Mouse (Mus musculus) erythroblast, embryonic 14.5 days (primary cell): ENCODE data around the gene Klhl10. TPM values are rescaled to one million over a fixed set of nuclear protein-coding genes. Genes with fewer than 3 reads are reported as not detected.

Source experiments
- H3K27me3 ChIP-seq: 2 replicates; pipeline ENCODE4 v1.6.1; 2012; ENCODE audit warnings: inconsistent platforms; ENCODE audit not compliant: control insufficient read depth
- H3K36me3 ChIP-seq: 2 replicates; pipeline ENCODE4 v1.6.1; 2012; ENCODE audit warnings: mild to moderate bottlenecking, inconsistent platforms; ENCODE audit not compliant: control insufficient read depth
- H3K4me1 ChIP-seq: 2 replicates; pipeline ENCODE4 v1.6.1; 2012; ENCODE audit warnings: inconsistent platforms; ENCODE audit not compliant: control insufficient read depth
- H3K4me3 ChIP-seq: replicated peaks from 2 replicates; pipeline ENCODE3; 2012; ENCODE audit warnings: moderate library complexity, mild to moderate bottlenecking, inconsistent platforms
- H3K9me3 ChIP-seq: 2 replicates; pipeline ENCODE4 v1.6.1; 2012; ENCODE audit warnings: low read length, inconsistent platforms, mixed read lengths; ENCODE audit not compliant: control insufficient read depth
- GATA1 ChIP-seq: IDR thresholded peaks from 2 replicates; pipeline ENCODE4 v1.6.1; 2012; ENCODE audit warnings: low read length, inconsistent platforms, mixed read lengths
- TAL1 ChIP-seq: IDR thresholded peaks from 3 replicates; pipeline ENCODE4 v1.6.1; 2012; ENCODE audit warnings: low read length, inconsistent platforms, mixed read lengths
- polyA plus RNA-seq: library from polyadenylated mRNA; stranded (reverse); fragments of >175 nt; gene quantifications from 2 replicates; pipeline ENCODE4 v1.2.3, GENCODE M21; 2012

The Klhl10 gene
- polyA plus RNA-seq, 1 experiment, result not detected

GRCm38 (mm10) chr11:100437901-100438300 is 3.8 kb upstream of the Klhl10 start:
- no peaks in the 10 kb centered on the region for H3K9me3 ChIP-seq
- H3K4me3 ChIP-seq, result no peak overlapping the region
- TF ChIP-seq GATA1, result no peak
- peaks cover 7% of the 10 kb centered on the region; the same call in 1 of the 2 replicates for H3K36me3 ChIP-seq
- no peaks in the 10 kb centered on the region for H3K27me3 ChIP-seq
- peaks cover 23% of the 10 kb centered on the region for H3K4me1 ChIP-seq

- TF ChIP-seq TAL1, result no peak
- TF ChIP-seq GATA1, result no peak
- peak overlapping the region; percentile 76 for H3K4me3 ChIP-seq
- H3K4me1 ChIP-seq, result peaks cover 23% of the 10 kb centered on the region
- no peaks in the 10 kb centered on the region for H3K9me3 ChIP-seq
- H3K36me3 ChIP-seq, result peaks cover 6% of the 10 kb centered on the region; the same call in 1 of the 2 replicates
- no peaks in the 10 kb centered on the region for H3K27me3 ChIP-seq
Measured at GRCm38 (mm10) chr11:100440691-100441522, 810 bp upstream of the Klhl10 start.

GRCm38 (mm10) chr11:100442625-100443024 is 908 bp downstream of the Klhl10 start:
- Histone ChIP-seq H3K36me3 (no peaks in the 10 kb centered on the region), H3K9me3 (no peaks in the 10 kb centered on the region), H3K27me3 (no peaks in the 10 kb centered on the region), H3K4me3 (no peak overlapping the region), H3K4me1 (peaks cover 23% of the 10 kb centered on the region)
- no peak for TF ChIP-seq TAL1
- no peak for TF ChIP-seq GATA1

- TF ChIP-seq TAL1, result no peak
- no peak for TF ChIP-seq GATA1
- peaks cover 47% of the 10 kb centered on the region for H3K36me3 ChIP-seq
Measured at GRCm38 (mm10) chr11:100457247-100457646, 15.5 kb downstream of the Klhl10 start.

GRCm38 (mm10) chr11:100457711-100458110 is 16.0 kb downstream of the Klhl10 start:
- Histone ChIP-seq H3K9me3 (no peaks in the 10 kb centered on the region), H3K36me3 (peaks cover 51% of the 10 kb centered on the region), H3K4me3 (no peak overlapping the region), H3K27me3 (no peaks in the 10 kb centered on the region), H3K4me1 (no peaks in the 10 kb centered on the region)
- TF ChIP-seq TAL1 (no peak), GATA1 (no peak)

More at GRCm38 (mm10) chr11:100457247-100457646, 15.5 kb downstream of the Klhl10 start:
- Histone ChIP-seq H3K4me1 (no peaks in the 10 kb centered on the region), H3K4me3 (no peak overlapping the region), H3K9me3 (no peaks in the 10 kb centered on the region), H3K27me3 (no peaks in the 10 kb centered on the region)

GRCm38 (mm10) chr11:100462699-100463098 is 21.0 kb downstream of the Klhl10 start:
- TF ChIP-seq TAL1, result no peak
- TF ChIP-seq GATA1, result no peak
- Histone ChIP-seq H3K36me3 (peaks cover 58% of the 10 kb centered on the region), H3K27me3 (no peaks in the 10 kb centered on the region), H3K4me3 (no peak overlapping the region), H3K9me3 (no peaks in the 10 kb centered on the region), H3K4me1 (peaks cover 15% of the 10 kb centered on the region)

GRCm38 (mm10) chr11:100465229-100465792 is 23.6 kb downstream of the Klhl10 start:
- H3K36me3 ChIP-seq, result peaks cover 57% of the 10 kb centered on the region
- TF ChIP-seq GATA1, result no peak
- no peak for TF ChIP-seq TAL1
- H3K9me3 ChIP-seq, result no peaks in the 10 kb centered on the region
- no peak overlapping the region for H3K4me3 ChIP-seq
- no peaks in the 10 kb centered on the region for H3K27me3 ChIP-seq
- H3K4me1 ChIP-seq, result peaks cover 24% of the 10 kb centered on the region

GRCm38 (mm10) chr11:100465833-100466232 is 24.1 kb downstream of the Klhl10 start:
- peaks cover 54% of the 10 kb centered on the region for H3K36me3 ChIP-seq

GRCm38 (mm10) chr11:100471352-100472196 is 29.9 kb downstream of the Klhl10 start:
- TF ChIP-seq TAL1, result no peak
- TF ChIP-seq GATA1, result no peak
- Histone ChIP-seq H3K9me3 (no peaks in the 10 kb centered on the region), H3K4me1 (peaks cover 39% of the 10 kb centered on the region), H3K4me3 (peak overlapping the region; percentile 79), H3K36me3 (peaks cover 32% of the 10 kb centered on the region), H3K27me3 (no peaks in the 10 kb centered on the region)

More at GRCm38 (mm10) chr11:100465833-100466232, 24.1 kb downstream of the Klhl10 start:
- no peaks in the 10 kb centered on the region for H3K9me3 ChIP-seq
- H3K4me1 ChIP-seq, result peaks cover 29% of the 10 kb centered on the region
- no peak overlapping the region for H3K4me3 ChIP-seq
- TF ChIP-seq TAL1 (no peak), GATA1 (no peak)
- no peaks in the 10 kb centered on the region for H3K27me3 ChIP-seq
